Mouse (Mus musculus) liver, embryonic 15.5 days (tissue): Measurements from ENCODE around the gene Cass4. TPM values are rescaled to one million over a fixed set of nuclear protein-coding genes. Genes with fewer than 3 reads are reported as not detected.

ENCODE experiments used
- ATAC-seq: fragments of 200-750 bp; cut with Nextera tagmentation; 2 replicates; pipeline ENCODE4 v1.8.0; 2017; ENCODE audit warnings: moderate number of reproducible peaks, mild to moderate bottlenecking, moderate library complexity; ENCODE audit not compliant: insufficient read depth
- H3K27ac ChIP-seq: fragments of 300-500 bp; sonication (generic); replicated peaks from 2 replicates; pipeline ENCODE4 v1.5.1; 2015; ENCODE audit warnings: mild to moderate bottlenecking, inconsistent platforms
- H3K27me3 ChIP-seq: fragments of 300-500 bp; sonication (generic); 2 replicates; pipeline ENCODE4 v1.6.1; 2015; ENCODE audit warnings: mild to moderate bottlenecking, inconsistent platforms
- H3K36me3 ChIP-seq: fragments of 300-500 bp; sonication (generic); replicated peaks from 2 replicates; pipeline ENCODE4 v1.6.1; 2015; ENCODE audit warnings: moderate library complexity, mild to moderate bottlenecking, inconsistent platforms
- H3K4me1 ChIP-seq: fragments of 300-500 bp; sonication (generic); replicated peaks from 2 replicates; pipeline ENCODE4 v1.6.1; 2015; ENCODE audit warnings: inconsistent platforms
- H3K4me2 ChIP-seq: fragments of 300-500 bp; sonication (generic); 2 replicates; pipeline ENCODE4 v1.6.1; 2015; ENCODE audit warnings: moderate library complexity, mild to moderate bottlenecking, inconsistent platforms
- H3K4me3 ChIP-seq: fragments of 300-500 bp; sonication (generic); replicated peaks from 2 replicates; pipeline ENCODE4 v1.5.1; 2015; ENCODE audit warnings: mild to moderate bottlenecking, inconsistent platforms
- H3K9ac ChIP-seq: fragments of 300-500 bp; sonication (generic); 2 replicates; pipeline ENCODE4 v1.6.1; 2015; ENCODE audit warnings: moderate library complexity, mild to moderate bottlenecking, inconsistent platforms
- H3K9me3 ChIP-seq: fragments of 300-500 bp; sonication (generic); replicated peaks from 2 replicates; pipeline ENCODE4 v1.6.1; 2016; ENCODE audit warnings: inconsistent platforms
- WGBS: fragments of 180-500 bp; shearing (Covaris S2); methylation state at CpG from one replicate; pipeline ENCODE4 v1.1.7; 2015; ENCODE audit warnings: mixed read lengths; ENCODE audit not compliant: insufficient replicate concordance; 5-methylcytosine and 5-hydroxymethylcytosine counted together
- polyA plus RNA-seq: library from polyadenylated mRNA; unstranded; fragments of >200 nt; fragmentation: Nextera tagmentation; extraction: Ambion mirVana; gene quantifications from 2 replicates; pipeline ENCODE4 v1.2.1, GENCODE M21; 2015

Gene Cass4
- polyA plus RNA-seq, 1 experiment from 2014 or later: 0.61 TPM

GRCm38 (mm10) chr2:172410686-172411085 lies 17.1 kb downstream of the Cass4 start:
- H3K4me2 ChIP-seq: no peak overlapping the region
- no peaks in the 10 kb centered on the region for H3K27me3 ChIP-seq
- whole genome bisulfite sequencing: 52% methylated on average over 2 of the region's 2 CpGs
- H3K9me3 ChIP-seq: no peaks in the 10 kb centered on the region
- peaks cover 16% of the 10 kb centered on the region; the same call in 1 of the 2 replicates for H3K4me1 ChIP-seq
- no peak for ATAC-seq
- no peaks in the 10 kb centered on the region for H3K36me3 ChIP-seq
- H3K27ac ChIP-seq: no peak overlapping the region
- H3K9ac ChIP-seq: no peak overlapping the region
- H3K4me3 ChIP-seq: no peak overlapping the region

DNA sequence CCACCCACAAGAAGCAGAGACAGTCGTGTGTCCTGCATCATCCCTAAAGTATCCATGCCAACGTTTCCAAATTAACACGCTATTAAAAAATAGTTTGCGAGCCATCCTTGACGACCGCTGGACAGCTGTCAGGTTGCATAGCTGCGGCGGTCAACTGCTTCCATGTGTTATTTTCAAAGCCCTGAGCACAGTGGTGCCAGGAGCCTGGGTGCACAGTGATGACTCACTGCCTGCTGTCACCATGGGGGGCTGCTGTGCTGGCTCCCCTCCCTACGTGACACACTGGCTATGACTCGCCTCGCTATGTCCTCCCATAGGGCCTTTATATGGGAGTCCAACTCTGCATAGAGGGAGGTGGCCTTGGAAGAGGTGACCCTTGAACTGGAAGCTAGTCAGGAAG lies 17.5 kb downstream of the Cass4 start:
- H3K9ac ChIP-seq: no peak overlapping the region
- no peak for ATAC-seq
- H3K27ac ChIP-seq: no peak overlapping the region
- no peak overlapping the region for H3K4me3 ChIP-seq
- peaks cover 16% of the 10 kb centered on the region; the same call in 1 of the 2 replicates for H3K4me1 ChIP-seq
- 75% methylated on average over 11 of the region's 11 CpGs for WGBS
- H3K27me3 ChIP-seq: no peaks in the 10 kb centered on the region
- no peaks in the 10 kb centered on the region for H3K9me3 ChIP-seq
- no peak overlapping the region for H3K4me2 ChIP-seq
- no peaks in the 10 kb centered on the region for H3K36me3 ChIP-seq

GRCm38 (mm10) chr2:172412454-172412853 lies 18.9 kb downstream of the Cass4 start:
- Histone ChIP-seq H3K4me1 (peaks cover 16% of the 10 kb centered on the region; the same call in 1 of the 2 replicates), H3K4me3 (no peak overlapping the region), H3K36me3 (no peaks in the 10 kb centered on the region), H3K27ac (no peak overlapping the region), H3K27me3 (no peaks in the 10 kb centered on the region), H3K9ac (no peak overlapping the region), H3K9me3 (no peaks in the 10 kb centered on the region), H3K4me2 (no peak overlapping the region; the same call in 1 of the 2 replicates)
- no peak for ATAC-seq
- WGBS: 7% methylated on average over 9 of the region's 9 CpGs

DNA sequence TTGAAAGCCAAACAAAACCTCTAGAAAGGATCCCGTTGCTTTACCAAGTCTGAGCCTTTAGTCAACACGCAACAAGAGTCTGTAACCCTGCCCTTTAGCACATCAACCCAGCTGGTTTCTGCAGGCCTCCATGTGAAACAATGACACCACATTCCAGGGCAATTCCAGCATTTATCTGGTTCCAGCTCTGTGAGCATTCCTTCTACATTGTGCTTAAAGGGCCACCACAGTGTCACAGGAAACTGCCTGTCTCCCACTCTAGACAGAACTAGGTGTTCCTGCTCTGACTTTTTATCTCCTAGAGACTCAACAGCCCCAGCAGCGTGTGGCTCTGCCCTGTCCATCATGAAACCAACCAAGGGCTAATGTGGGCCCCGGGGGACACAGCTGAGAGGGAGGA lies 19.7 kb downstream of the Cass4 start:
- WGBS: 30% methylated on average over 4 of the region's 4 CpGs
- Histone ChIP-seq H3K4me2 (no peak overlapping the region), H3K36me3 (no peaks in the 10 kb centered on the region), H3K9me3 (no peaks in the 10 kb centered on the region), H3K27me3 (no peaks in the 10 kb centered on the region), H3K4me3 (no peak overlapping the region), H3K27ac (no peak overlapping the region), H3K9ac (no peak overlapping the region), H3K4me1 (peaks cover 16% of the 10 kb centered on the region; the same call in 1 of the 2 replicates)
- ATAC-seq: 0 out of 2 replicates have a peak, but pooled peaks have one; percentile 34

GRCm38 (mm10) chr2:172413894-172414293 lies 20.3 kb downstream of the Cass4 start:
- Histone ChIP-seq H3K4me3 (no peak overlapping the region), H3K27me3 (no peaks in the 10 kb centered on the region), H3K4me1 (peaks cover 16% of the 10 kb centered on the region; the same call in 1 of the 2 replicates), H3K27ac (no peak overlapping the region), H3K4me2 (no peak overlapping the region), H3K9ac (no peak overlapping the region), H3K36me3 (no peaks in the 10 kb centered on the region), H3K9me3 (no peaks in the 10 kb centered on the region)
- ATAC-seq: no peak
- 40% methylated on average over 5 of the region's 5 CpGs for WGBS

GRCm38 (mm10) chr2:172416218-172416617 lies 22.6 kb downstream of the Cass4 start:
- ATAC-seq: no peak
- H3K27me3 ChIP-seq: no peaks in the 10 kb centered on the region
- H3K27ac ChIP-seq: no peak overlapping the region
- peaks cover 16% of the 10 kb centered on the region; the same call in 1 of the 2 replicates for H3K4me1 ChIP-seq
- H3K4me2 ChIP-seq: no peak overlapping the region
- 62% methylated on average over 12 of the region's 12 CpGs for WGBS
- no peak overlapping the region for H3K4me3 ChIP-seq
- no peaks in the 10 kb centered on the region for H3K9me3 ChIP-seq
- H3K36me3 ChIP-seq: no peaks in the 10 kb centered on the region
- no peak overlapping the region for H3K9ac ChIP-seq

DNA sequence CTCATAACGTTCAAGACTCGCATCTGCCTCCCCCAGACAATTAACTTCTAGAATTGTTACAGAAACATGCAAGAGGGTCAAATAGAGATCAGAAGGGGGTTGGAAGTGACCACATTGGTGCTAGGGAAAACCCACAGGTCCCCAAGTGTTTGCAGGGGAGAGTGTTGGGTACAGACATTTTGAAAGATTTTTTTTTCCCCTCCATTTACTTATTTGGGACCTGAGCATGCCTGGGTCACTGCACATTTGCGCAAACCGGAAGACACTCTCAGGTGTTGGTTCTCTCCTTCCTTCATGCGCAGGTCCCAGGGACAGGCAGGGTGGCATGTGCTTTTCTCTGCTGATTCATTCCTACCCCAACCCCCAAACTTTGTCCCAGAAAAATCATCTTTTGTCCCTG lies 23.3 kb downstream of the Cass4 start:
- no peak overlapping the region for H3K9ac ChIP-seq
- H3K36me3 ChIP-seq: no peaks in the 10 kb centered on the region
- no peaks in the 10 kb centered on the region for H3K27me3 ChIP-seq
- WGBS: 72% methylated on average over 5 of the region's 5 CpGs
- no peaks in the 10 kb centered on the region for H3K9me3 ChIP-seq
- no peak for ATAC-seq
- H3K27ac ChIP-seq: no peak overlapping the region
- peaks cover 13% of the 10 kb centered on the region; the same call in 1 of the 2 replicates for H3K4me1 ChIP-seq
- no peak overlapping the region for H3K4me3 ChIP-seq
- H3K4me2 ChIP-seq: no peak overlapping the region

- no peak for ATAC-seq
- Histone ChIP-seq H3K36me3 (no peaks in the 10 kb centered on the region), H3K27me3 (no peaks in the 10 kb centered on the region), H3K4me1 (peaks cover 7% of the 10 kb centered on the region; the same call in 1 of the 2 replicates), H3K9ac (no peak overlapping the region), H3K4me3 (no peak overlapping the region), H3K27ac (no peak overlapping the region), H3K4me2 (no peak overlapping the region), H3K9me3 (no peaks in the 10 kb centered on the region)
- 72% methylated on average over 5 of the region's 5 CpGs for WGBS
These were observed 24.6 kb downstream of the Cass4 start for GRCm38 (mm10) chr2:172418208-172418607.

GRCm38 (mm10) chr2:172430609-172431008 lies 37.0 kb downstream of the Cass4 start:
- H3K36me3 ChIP-seq: no peaks in the 10 kb centered on the region
- H3K9me3 ChIP-seq: no peaks in the 10 kb centered on the region
- H3K27me3 ChIP-seq: no peaks in the 10 kb centered on the region
- no peak overlapping the region for H3K4me2 ChIP-seq
- no peak overlapping the region for H3K27ac ChIP-seq
- WGBS: 41% methylated on average over 1 of the region's 1 CpGs
- no peaks in the 10 kb centered on the region for H3K4me1 ChIP-seq
- ATAC-seq: 0 out of 2 replicates have a peak, but pooled peaks have one; percentile 54
- no peak overlapping the region for H3K9ac ChIP-seq
- H3K4me3 ChIP-seq: no peak overlapping the region

- no peak overlapping the region for H3K4me2 ChIP-seq
- H3K9ac ChIP-seq: no peak overlapping the region
- no peaks in the 10 kb centered on the region for H3K27me3 ChIP-seq
- H3K27ac ChIP-seq: no peak overlapping the region
- ATAC-seq: no peak
- H3K4me3 ChIP-seq: no peak overlapping the region
- H3K36me3 ChIP-seq: no peaks in the 10 kb centered on the region
- peaks cover 6% of the 10 kb centered on the region; the same call in 1 of the 2 replicates for H3K4me1 ChIP-seq
- WGBS: 24% methylated on average over 5 of the region's 5 CpGs
- H3K9me3 ChIP-seq: no peaks in the 10 kb centered on the region
These were observed 40.2 kb downstream of the Cass4 start for GRCm38 (mm10) chr2:172433746-172434145.

GRCm38 (mm10) chr2:172437371-172437952 lies 43.9 kb downstream of the Cass4 start:
- Histone ChIP-seq H3K27me3 (no peaks in the 10 kb centered on the region), H3K9ac (no peak overlapping the region), H3K4me3 (no peak overlapping the region), H3K4me2 (no peak overlapping the region), H3K9me3 (no peaks in the 10 kb centered on the region), H3K36me3 (no peaks in the 10 kb centered on the region), H3K4me1 (peaks cover 34% of the 10 kb centered on the region), H3K27ac (no peak overlapping the region)
- no peak for ATAC-seq
- WGBS: 22% methylated on average over 16 of the region's 16 CpGs
